Mouse (Mus musculus) limb, embryonic 11.5 days (tissue): Measurements from ENCODE around the gene Pramel6. TPM values are rescaled to one million over a fixed set of nuclear protein-coding genes. Genes with fewer than 3 reads are reported as not detected.
"Not testable (repeated sequence)": the region's sequence is repeated elsewhere in the genome, so short reads cannot be mapped to it uniquely, and the experiment has no call there.

ENCODE experiments used
- ATAC-seq: fragments of 200-750 bp; cut with Nextera tagmentation; 2 replicates; pipeline ENCODE4 v1.8.0; 2017; ENCODE audit warnings: low read depth; ENCODE audit not compliant: insufficient number of reproducible peaks, low FRiP score, low TSS enrichment
- DNase-seq: peaks from one replicate; pipeline ENCODE4 v3.0.0-alpha.2; 2015; ENCODE audit warnings: low spot score
- H3K27ac ChIP-seq: fragments of 300-500 bp; sonication (generic); replicated peaks from 2 replicates; pipeline ENCODE4 v1.5.1; 2014; ENCODE audit warnings: low read depth, mild to moderate bottlenecking, low read length
- H3K27me3 ChIP-seq: fragments of 300-500 bp; sonication (generic); 2 replicates; pipeline ENCODE4 v1.6.1; 2014; ENCODE audit warnings: mild to moderate bottlenecking, low read length, mixed read lengths; ENCODE audit not compliant: control insufficient read depth, insufficient read depth
- H3K36me3 ChIP-seq: fragments of 300-500 bp; sonication (generic); 2 replicates; pipeline ENCODE4 v1.6.1; 2014; ENCODE audit warnings: mild to moderate bottlenecking, low read length, moderate library complexity, mixed read lengths; ENCODE audit not compliant: control insufficient read depth, insufficient read depth
- H3K4me1 ChIP-seq: fragments of 300-500 bp; sonication (generic); 2 replicates; pipeline ENCODE4 v1.6.1; 2014; ENCODE audit warnings: low read length, mixed read lengths; ENCODE audit not compliant: control insufficient read depth, insufficient read depth
- H3K4me2 ChIP-seq: fragments of 300-500 bp; sonication (generic); 2 replicates; pipeline ENCODE4 v1.6.1; 2014; ENCODE audit warnings: low read depth, mild to moderate bottlenecking, moderate library complexity; ENCODE audit not compliant: severe bottlenecking
- H3K4me3 ChIP-seq: fragments of 300-500 bp; sonication (generic); 2 replicates; pipeline ENCODE4 v1.5.1; 2014; ENCODE audit warnings: low read depth, low read length
- H3K9ac ChIP-seq: fragments of 300-500 bp; sonication (generic); 2 replicates; pipeline ENCODE4 v1.6.1; 2014; ENCODE audit warnings: mild to moderate bottlenecking, low read length
- H3K9me3 ChIP-seq: fragments of 300-500 bp; sonication (generic); 2 replicates; pipeline ENCODE4 v1.6.1; 2016; ENCODE audit warnings: low read length; ENCODE audit not compliant: control insufficient read depth
- WGBS: fragments of 180-500 bp; shearing (Covaris S2); extraction: QIAGEN DNeasy Blood & Tissue Kit; methylation state at CpG from one replicate; pipeline ENCODE4 v1.1.7; 2014; 5-methylcytosine and 5-hydroxymethylcytosine counted together
- polyA plus RNA-seq: library from polyadenylated mRNA; unstranded; fragments of >200 nt; fragmentation: Nextera tagmentation; extraction: Ambion mirVana; gene quantifications from 2 replicates; pipeline ENCODE4 v1.2.1, GENCODE M21; 2014

The Pramel6 gene
- polyA plus RNA-seq, 1 experiment from 2014 or later, result not detected

DNA sequence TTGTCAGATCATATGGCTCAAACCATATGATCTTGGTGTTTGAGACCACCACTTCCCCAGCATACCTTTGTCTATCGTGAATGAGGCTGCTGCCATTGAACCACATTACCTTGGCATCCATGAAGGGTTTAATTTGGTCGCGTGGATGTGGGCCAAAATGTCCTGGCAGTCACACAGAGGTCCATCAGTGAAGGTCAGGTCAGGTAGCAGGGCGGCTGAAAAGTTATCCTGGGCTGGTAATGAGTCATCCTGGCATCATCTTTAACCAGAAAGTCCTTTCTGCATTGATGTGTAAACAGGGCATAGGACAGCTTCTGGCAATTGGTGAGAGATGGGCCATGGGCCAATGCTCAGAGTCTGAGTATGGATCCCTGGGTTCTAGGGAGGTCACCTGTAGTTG is 14.3 kb downstream of the Pramel6 start:
- H3K9ac ChIP-seq, result no peak overlapping the region
- no peaks in the 10 kb centered on the region for H3K36me3 ChIP-seq
- no peak overlapping the region for H3K4me3 ChIP-seq
- no peak overlapping the region for H3K27ac ChIP-seq
- no peak for ATAC-seq
- H3K27me3 ChIP-seq, result no peaks in the 10 kb centered on the region
- 89% methylated on average over 4 of the region's 4 CpGs for WGBS
- H3K9me3 ChIP-seq, result no peaks in the 10 kb centered on the region
- H3K4me1 ChIP-seq, result no peaks in the 10 kb centered on the region
- DNase-seq, result no peak
- H3K4me2 ChIP-seq, result no peak overlapping the region

DNA sequence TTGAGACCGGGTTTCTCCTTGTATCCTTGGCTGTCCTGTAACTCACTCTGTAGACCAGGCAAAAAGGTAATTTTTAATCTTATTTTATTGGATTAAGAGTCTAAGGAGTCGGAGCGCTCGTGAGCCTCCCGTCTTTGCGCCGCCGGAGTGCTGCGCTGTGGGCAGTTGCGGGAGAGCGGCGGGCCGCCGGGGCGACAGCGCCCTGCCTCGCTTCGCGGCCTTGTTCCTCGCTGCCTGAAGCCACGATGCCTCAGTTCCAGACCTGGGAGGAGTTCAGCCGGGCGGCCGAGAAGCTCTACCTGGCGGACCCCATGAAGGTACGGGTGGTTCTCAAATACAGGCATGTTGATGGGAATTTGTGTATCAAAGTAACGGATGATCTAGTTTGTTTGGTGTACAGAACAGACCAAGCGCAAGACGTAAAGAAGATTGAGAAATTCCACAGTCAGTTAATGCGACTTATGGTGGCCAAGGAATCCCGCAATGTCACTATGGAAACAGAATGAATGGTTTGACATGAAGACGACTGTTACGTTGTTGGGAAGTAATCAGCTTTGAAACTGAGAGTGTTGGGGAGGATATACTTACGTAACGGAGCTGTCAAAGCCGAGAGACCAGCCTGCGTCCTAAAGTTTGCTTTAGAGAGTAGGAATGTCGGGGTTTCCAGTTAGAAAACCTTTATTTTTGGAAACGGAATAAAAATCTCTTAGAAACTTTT is 19.7 kb downstream of the Pramel6 start:
- H3K4me1 ChIP-seq, H3K9me3 ChIP-seq, DNase-seq, H3K4me3 ChIP-seq, ATAC-seq, H3K27me3 ChIP-seq, H3K9ac ChIP-seq, H3K36me3 ChIP-seq, H3K27ac ChIP-seq: not testable (repeated sequence)
- 0 out of 2 replicates have a peak overlapping the region, but pooled peaks have one; percentile 15 for H3K4me2 ChIP-seq
- 33% methylated on average over 38 of the region's 39 CpGs for WGBS

DNA sequence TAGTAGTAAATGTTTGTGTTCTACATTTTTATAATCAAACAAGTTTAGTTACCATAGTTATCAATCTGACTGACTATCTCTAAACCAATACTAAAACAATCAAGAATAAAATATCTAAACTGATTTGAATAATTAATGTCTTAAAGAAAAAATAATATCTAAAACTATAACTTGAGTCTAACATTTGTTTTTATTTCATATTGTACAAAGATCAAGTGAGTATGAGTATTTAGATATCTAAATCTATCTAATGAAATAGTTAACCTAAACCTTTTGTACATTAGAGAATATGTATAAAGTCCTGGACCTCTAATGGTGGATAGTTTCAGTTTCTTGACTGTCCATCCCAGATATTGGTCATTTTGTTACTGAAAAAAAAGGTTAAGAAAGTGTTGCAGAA is 25.1 kb downstream of the Pramel6 start, which contains the start of gene Olfr153:
TSS of gene Olfr153 (plus strand) at position 301 of the 400 bp plus-strand sequence.
- no peak within 1 kb of the TSS for H3K4me3 ChIP-seq
- DNase-seq (no peak), ATAC-seq (no peak)
- H3K27me3 ChIP-seq, result no peaks in the 10 kb centered on the region
- H3K9me3 ChIP-seq, result no peaks in the 10 kb centered on the region
- no peaks in the 10 kb centered on the region for H3K4me1 ChIP-seq
- no peak within 1 kb of the TSS for H3K27ac ChIP-seq
- no peak within 1 kb of the TSS for H3K9ac ChIP-seq
- no peaks in the 10 kb centered on the region for H3K36me3 ChIP-seq
- H3K4me2 ChIP-seq, result no peak within 1 kb of the TSS

DNA sequence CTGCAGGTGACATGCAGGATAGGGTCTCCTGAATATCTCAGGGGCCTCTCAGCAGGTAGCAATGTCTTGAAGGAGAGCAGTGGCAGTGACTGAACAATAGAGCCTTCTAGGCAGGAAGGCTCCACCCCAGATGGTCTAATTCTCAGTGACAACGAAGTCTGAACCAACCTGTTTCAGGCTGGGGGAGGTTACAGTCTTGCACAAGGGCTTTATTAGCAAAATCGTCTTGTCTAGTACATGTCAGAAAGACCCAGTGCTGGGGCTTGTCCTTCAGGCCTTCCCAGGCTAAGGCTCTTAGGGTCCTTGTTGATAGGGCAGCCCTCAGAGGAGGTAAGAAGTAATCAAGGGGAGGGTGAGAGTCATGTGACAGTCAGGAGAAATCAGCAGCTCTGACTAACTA is 28.5 kb downstream of the Pramel6 start:
- Histone ChIP-seq H3K9ac (no peak overlapping the region), H3K4me3 (no peak overlapping the region), H3K9me3 (no peaks in the 10 kb centered on the region), H3K36me3 (no peaks in the 10 kb centered on the region), H3K27me3 (no peaks in the 10 kb centered on the region), H3K4me1 (no peaks in the 10 kb centered on the region), H3K27ac (no peak overlapping the region), H3K4me2 (no peak overlapping the region)
- DNase-seq (no peak), ATAC-seq (no peak)
- WGBS, result 74% methylated on average over 2 of the region's 2 CpGs

DNA sequence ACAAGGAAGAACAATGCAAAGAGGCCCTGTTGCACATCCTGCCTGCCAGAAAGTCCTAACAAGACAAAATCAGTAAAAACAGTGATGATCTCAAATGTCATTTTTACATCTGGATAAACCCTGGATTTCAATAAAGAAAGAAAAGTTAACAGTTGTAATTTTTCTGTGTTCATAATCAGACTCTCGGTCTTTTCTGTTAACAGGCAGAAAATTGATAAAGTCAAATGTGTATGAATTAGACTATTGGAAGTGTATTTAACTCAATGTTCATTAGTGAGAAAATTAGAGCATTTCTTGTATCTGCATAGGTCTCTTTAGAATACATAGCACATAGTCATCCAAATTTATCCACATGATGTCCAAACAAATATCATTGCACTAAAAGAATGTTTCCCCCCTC is 39.1 kb downstream of the Pramel6 start, which contains the start of gene Olfr1128:
TSS of gene Olfr1128 (minus strand) at position 101 of the 400 bp plus-strand sequence.
- no peaks in the 10 kb centered on the region for H3K9me3 ChIP-seq
- H3K4me1 ChIP-seq, result no peaks in the 10 kb centered on the region
- H3K4me3 ChIP-seq, result no peak within 1 kb of the TSS
- no peak within 1 kb of the TSS for H3K9ac ChIP-seq
- H3K27me3 ChIP-seq, result no peaks in the 10 kb centered on the region
- no peak within 1 kb of the TSS for H3K4me2 ChIP-seq
- no peaks in the 10 kb centered on the region for H3K36me3 ChIP-seq
- ATAC-seq (no peak), DNase-seq (no peak)
- H3K27ac ChIP-seq, result no peak within 1 kb of the TSS
- 94% methylated on average over 1 of the region's 1 CpGs for WGBS

Other genes starting within 250 kb of the Pramel6 start
- gene Olfr1116, start 239.0 kb upstream of the Pramel6 start, polyA plus RNA-seq, result not detected in 2 replicates
- gene Olfr1118, start 199.0 kb upstream of the Pramel6 start, polyA plus RNA-seq, result not detected in 2 replicates
- not detected in 2 replicates for gene Olfr1120, start 151.8 kb upstream of the Pramel6 start, polyA plus RNA-seq
- not detected in 2 replicates for gene Olfr1121, start 136.7 kb upstream of the Pramel6 start, polyA plus RNA-seq
- gene Olfr1122, start 120.7 kb upstream of the Pramel6 start, polyA plus RNA-seq, result not detected in 2 replicates
- not detected in 2 replicates for gene Olfr1123, start 89.9 kb upstream of the Pramel6 start, polyA plus RNA-seq
- gene Olfr1124, start 76.3 kb upstream of the Pramel6 start, polyA plus RNA-seq, result not detected in 2 replicates
- not detected in 2 replicates for gene Olfr1126, start 52.6 kb upstream of the Pramel6 start, polyA plus RNA-seq
- gene Pramel7, start 9.5 kb upstream of the Pramel6 start, polyA plus RNA-seq, result not detected in 2 replicates
- not detected in 2 replicates for gene Olfr153, start 25.2 kb downstream of the Pramel6 start, polyA plus RNA-seq
- gene Olfr1128, start 39.0 kb downstream of the Pramel6 start, polyA plus RNA-seq, result not detected in 2 replicates
- not detected in 2 replicates for gene Olfr1129, start 67.3 kb downstream of the Pramel6 start, polyA plus RNA-seq
- gene Olfr1130, start 99.6 kb downstream of the Pramel6 start, polyA plus RNA-seq, result not detected in 2 replicates
- gene Olfr1131, start 120.5 kb downstream of the Pramel6 start, polyA plus RNA-seq, result not detected in 2 replicates
- gene Olfr1132, start 131.0 kb downstream of the Pramel6 start, polyA plus RNA-seq, result not detected in 2 replicates
- gene Olfr1133, start 140.8 kb downstream of the Pramel6 start, polyA plus RNA-seq, result not detected in 2 replicates
- not detected in 2 replicates for gene Olfr1134, start 151.9 kb downstream of the Pramel6 start, polyA plus RNA-seq
- gene Olfr1135, start 167.1 kb downstream of the Pramel6 start, polyA plus RNA-seq, result not detected in 2 replicates
- not detected in 2 replicates for gene Olfr1136, start 187.4 kb downstream of the Pramel6 start, polyA plus RNA-seq
- gene Olfr1137, start 206.6 kb downstream of the Pramel6 start, polyA plus RNA-seq, result not detected in 2 replicates
- not detected in 2 replicates for gene Olfr1138, start 233.4 kb downstream of the Pramel6 start, polyA plus RNA-seq
- gene Olfr1140, start 237.2 kb downstream of the Pramel6 start, polyA plus RNA-seq, result not detected in 2 replicates
- not detected in 2 replicates for gene Olfr1141, start 247.4 kb downstream of the Pramel6 start, polyA plus RNA-seq